Mouse (Mus musculus) brain, embryonic 14.5 days (tissue): ENCODE measurements around the gene Mov10. TPM values are rescaled to one million over a fixed set of nuclear protein-coding genes. Genes with fewer than 3 reads are reported as not detected.

ENCODE experiments used
- DNase-seq: peaks from one replicate; pipeline ENCODE4 v3.0.0-alpha.2; 2011; ENCODE audit warnings: low read depth
- CTCF ChIP-seq: fragments of 200-500 bp; IDR thresholded peaks from 2 replicates; pipeline ENCODE4 v1.5.1; 2012; ENCODE audit warnings: inconsistent platforms, mild to moderate bottlenecking, moderate library complexity, borderline replicate concordance; ENCODE audit not compliant: insufficient read depth, insufficient read length; ENCODE audit errors: extremely low read depth
- POLR2A ChIP-seq: fragments of 200-500 bp; IDR thresholded peaks from 2 replicates; pipeline ENCODE4 v1.6.1; 2012; ENCODE audit warnings: mild to moderate bottlenecking, inconsistent platforms, borderline replicate concordance; ENCODE audit not compliant: poor library complexity, insufficient read depth, insufficient read length, severe bottlenecking; ENCODE audit errors: extremely low read depth
- polyA plus RNA-seq: library from polyadenylated mRNA; depleted of rRNA; stranded (reverse); fragments of >200 nt; gene quantifications from 2 replicates; pipeline ENCODE4 v1.2.3, GENCODE M21; 2012

The Mov10 gene
- polyA plus RNA-seq, 1 experiment = 8.6 TPM

GRCm38 (mm10) chr3:104801481-104801880 lies 16.9 kb downstream of the Mov10 start:
- no peak for TF ChIP-seq POLR2A
- TF ChIP-seq CTCF = no peak
- DNase-seq = no peak

DNA sequence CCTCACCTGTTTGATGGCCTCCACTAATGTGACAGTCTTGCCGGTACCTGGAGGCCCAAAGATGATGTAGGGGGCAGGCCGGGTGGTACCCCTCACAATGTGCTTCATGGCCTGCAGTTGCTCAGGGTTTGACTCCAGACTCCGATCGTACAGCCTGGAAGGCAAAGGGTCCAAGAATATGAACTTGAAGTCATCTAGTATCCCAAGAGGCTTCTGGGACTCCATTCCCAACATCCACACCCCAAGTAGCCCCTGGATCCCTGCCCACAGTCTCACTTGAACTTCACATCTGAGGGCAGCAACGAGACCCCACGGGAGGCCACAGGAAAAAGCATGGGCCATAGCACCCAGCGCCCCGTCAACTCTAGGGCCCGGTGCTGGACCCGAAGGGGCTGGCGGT lies 17.7 kb downstream of the Mov10 start:
- TF ChIP-seq POLR2A (no peak), CTCF (no peak)
- no peak for DNase-seq

- TF ChIP-seq POLR2A (no peak), CTCF (no peak)
- no peak for DNase-seq
Measured at GRCm38 (mm10) chr3:104796430-104797082, 21.8 kb downstream of the Mov10 start.

DNA sequence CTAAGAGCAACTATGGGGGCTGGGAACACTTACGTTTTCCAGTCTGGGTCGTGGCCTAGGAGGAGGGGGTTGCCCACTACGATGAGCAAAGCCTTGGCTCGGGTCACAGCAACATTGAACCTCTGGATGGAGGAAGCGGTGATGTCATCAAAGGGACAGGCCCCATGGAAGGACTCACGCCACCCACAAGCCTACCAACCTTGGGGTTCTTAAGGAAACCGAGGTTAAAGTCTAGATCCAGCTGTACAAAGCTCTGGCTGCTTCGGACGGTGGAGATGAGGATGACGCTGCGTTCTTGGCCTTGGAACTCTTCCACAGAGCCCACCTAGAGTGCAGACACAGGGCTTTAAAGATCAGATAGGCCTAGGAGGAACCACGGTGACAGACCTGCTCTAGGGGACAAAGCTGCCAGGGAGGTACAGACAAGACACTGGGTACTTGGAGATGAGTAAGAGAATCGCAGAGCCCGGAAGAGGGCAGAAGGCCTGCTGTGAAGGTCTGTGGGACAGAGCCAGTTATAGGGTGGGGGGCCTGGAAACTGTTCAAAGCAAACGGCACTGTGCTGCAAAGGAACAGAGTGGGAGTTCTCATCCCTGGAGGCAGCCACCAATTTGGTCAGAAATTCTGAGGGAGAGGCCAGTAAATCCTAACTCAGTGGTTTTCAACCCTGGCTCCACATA lies 22.6 kb downstream of the Mov10 start:
- TF ChIP-seq POLR2A = no peak
- no peak for TF ChIP-seq CTCF
- DNase-seq = no peak

DNA sequence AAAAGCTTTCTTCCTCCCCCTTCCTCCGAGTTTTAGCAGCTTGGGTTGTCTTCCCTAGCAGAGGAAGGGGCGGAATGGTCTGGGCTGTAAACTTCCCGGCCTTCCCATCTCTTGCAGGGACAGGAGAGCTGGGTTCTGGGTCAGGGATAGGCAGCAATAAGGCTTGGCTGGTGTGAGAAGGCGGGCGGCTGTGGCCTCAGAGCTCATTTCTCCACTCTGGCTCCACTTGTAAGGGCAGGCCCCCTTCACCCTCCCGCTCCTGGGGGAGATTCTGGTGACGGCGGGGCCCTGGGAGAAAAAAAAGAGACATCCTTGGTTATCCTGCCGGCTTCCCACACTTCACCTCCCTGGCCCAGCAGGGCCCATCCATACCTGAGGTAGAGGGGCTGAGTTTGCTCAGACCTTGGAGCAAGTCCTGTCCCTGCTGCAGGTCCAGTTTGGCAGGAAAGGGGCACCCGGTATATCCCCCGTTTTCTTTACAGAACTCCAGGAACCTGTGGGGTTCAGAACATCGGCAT lies 23.4 kb downstream of the Mov10 start:
- no peak for TF ChIP-seq POLR2A
- no peak for TF ChIP-seq CTCF

GRCm38 (mm10) chr3:104793871-104794828 lies 24.2 kb downstream of the Mov10 start:
- DNase-seq = peak; percentile 95
- TF ChIP-seq CTCF = no peak
- no peak for TF ChIP-seq POLR2A

More for the DNA sequence above, 23.4 kb downstream of the Mov10 start:
- no peak for DNase-seq

GRCm38 (mm10) chr3:104792360-104793270 lies 25.7 kb downstream of the Mov10 start:
- TF ChIP-seq CTCF (no peak), POLR2A (no peak)
- no peak for DNase-seq

GRCm38 (mm10) chr3:104791671-104792070 lies 26.7 kb downstream of the Mov10 start:
- no peak for DNase-seq
- no peak for TF ChIP-seq CTCF
- no peak for TF ChIP-seq POLR2A

GRCm38 (mm10) chr3:104791017-104791416 lies 27.3 kb downstream of the Mov10 start:
- TF ChIP-seq CTCF = no peak
- no peak for TF ChIP-seq POLR2A
- no peak for DNase-seq

- TF ChIP-seq CTCF (no peak), POLR2A (no peak)
- no peak for DNase-seq
Measured at GRCm38 (mm10) chr3:104790401-104790937, 27.9 kb downstream of the Mov10 start.

- TF ChIP-seq POLR2A (no peak), CTCF (no peak)
- DNase-seq = no peak
Measured at GRCm38 (mm10) chr3:104789822-104790221, 28.5 kb downstream of the Mov10 start.

GRCm38 (mm10) chr3:104789312-104789605 lies 29.1 kb downstream of the Mov10 start:
- DNase-seq = peak; percentile 40
- TF ChIP-seq CTCF (no peak), POLR2A (no peak)

DNA sequence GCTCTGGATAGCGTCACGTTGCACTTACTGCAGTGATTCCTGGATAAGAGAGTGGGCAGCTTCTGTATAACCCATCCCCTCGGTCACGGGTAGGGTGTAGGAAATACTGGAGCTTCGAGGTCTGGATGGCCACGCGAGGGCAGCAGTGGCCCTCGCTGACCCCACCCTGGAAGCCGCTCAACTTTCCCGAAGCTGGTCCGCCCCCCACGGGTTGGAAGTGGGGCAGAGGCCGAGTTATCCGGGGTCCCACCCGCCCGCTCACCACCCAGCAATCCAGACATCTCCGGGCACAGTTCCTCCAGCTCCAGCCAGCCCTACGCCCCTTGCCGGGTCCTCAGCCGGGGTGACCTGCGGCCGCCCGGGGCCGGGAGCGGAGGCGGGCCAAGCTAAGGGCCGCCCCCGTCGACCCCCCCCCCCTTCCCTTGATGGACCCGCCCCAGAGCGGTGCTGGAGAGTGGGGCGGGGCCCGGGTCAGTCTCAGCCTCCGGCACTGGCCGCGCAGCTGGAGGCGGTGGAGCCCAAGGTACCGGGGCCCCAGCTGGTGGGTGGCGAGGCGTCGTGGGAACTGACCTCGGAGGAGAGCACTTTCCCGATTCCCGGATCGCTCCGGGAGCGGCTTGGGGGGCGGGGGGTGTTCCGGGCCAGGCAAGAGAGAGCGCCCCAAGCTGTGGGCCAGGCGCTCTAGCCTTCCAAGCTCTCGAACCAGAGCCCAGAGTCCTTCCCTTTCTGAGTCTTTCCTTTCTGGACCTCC lies 29.6 kb downstream of the Mov10 start:
- peak; percentile 32; the same call in 1 of the 2 replicates for TF ChIP-seq POLR2A
- TF ChIP-seq CTCF = peak; percentile 68
- peak; percentile 84 for DNase-seq
